Mouse (Mus musculus): Measurements from ENCODE around the gene Ppp1r2.

Gene Ppp1r2

DNA sequence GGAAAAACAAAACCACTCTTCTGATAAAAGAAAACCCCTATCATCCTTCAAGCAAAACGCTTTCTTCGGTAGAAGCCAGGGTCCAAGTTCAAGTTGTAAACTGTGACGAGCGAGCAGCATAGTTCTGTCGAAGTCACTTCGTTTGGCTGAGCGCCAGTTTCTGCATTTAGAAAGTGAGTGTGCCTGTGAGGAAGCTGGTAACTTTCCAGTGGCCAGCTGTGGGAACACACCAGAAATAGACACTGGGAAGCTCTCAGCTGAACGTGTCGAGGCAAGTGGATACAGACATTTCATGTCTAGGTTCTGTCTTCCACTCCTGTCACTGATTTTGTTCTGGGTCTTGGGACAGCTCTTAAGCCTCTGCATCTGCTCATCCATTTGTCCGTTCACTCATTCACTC is 15.2 kb upstream of the Ppp1r2 start:
- DNase-seq = peak; percentile 22 to 43

DNA sequence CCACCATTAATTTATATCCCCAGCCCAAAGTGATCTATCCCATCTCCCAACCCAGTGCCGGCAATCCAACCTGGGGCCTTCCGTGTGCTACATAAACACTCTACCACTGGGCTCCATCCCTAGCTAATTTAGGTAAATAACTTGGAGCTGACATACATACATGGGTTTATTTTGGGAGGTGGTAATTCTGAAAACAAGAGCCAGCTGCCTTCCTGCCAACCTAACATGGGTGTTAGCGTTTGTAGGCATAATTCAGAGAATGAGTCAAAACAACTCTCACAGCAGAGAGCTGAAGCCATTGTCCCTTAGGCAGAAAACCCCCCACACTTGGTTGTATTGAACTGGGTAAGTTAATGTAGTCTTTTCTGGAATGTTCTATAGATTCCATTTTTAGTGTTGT is 12.6 kb upstream of the Ppp1r2 start:
- DNase-seq = no peak

DNA sequence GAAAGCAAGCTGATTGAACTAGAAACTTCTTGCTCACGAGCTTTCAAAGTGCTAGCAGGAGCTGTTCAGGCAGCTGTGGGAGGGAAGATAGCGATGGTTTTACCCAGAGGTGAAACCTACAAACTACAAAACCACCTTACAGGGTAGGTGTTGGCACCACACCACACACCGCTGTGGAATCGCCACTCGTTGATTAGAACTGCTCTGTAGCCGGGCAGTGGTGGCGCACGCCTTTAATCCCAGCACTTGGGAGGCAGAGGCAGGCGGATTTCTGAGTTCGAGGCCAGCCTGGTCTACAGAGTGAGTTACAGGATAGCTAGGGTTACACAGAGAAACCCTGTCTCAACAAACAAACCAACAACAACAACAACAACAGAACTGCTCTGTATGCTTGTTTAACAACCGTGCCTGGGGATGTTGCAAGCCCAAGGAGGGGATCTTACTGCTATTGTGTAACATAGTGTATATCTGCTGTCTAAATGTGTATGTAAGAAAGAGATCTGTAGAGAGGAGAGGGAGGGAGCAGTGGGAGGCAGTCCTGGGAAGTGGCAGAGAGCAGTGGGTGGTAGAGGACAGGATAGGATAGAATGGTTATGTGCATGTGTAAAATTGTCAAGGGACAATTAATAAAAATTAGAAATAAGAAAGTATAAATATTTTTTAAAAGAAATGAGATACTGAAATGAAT is 11.9 kb upstream of the Ppp1r2 start:
- no peak for DNase-seq

DNA sequence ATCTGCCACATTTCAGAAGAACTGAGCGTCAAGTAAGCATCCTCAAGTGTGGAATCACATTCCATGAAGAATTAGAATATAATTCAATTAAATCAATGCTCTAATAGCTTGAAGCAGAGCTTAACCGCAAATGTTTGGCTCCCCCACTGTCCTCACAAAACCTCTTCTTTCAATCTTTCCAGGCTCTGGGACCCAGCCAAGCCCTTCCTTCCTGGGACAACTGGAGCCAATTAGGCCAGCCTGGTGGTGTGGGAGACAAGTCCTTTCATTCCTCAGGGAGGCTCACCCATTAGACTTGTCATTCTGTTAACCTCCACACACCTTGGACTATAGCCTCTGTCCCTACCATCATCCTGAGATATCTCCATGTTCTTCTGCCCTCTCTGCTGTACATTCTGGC is 6.9 kb upstream of the Ppp1r2 start:
- no peak for DNase-seq

DNA sequence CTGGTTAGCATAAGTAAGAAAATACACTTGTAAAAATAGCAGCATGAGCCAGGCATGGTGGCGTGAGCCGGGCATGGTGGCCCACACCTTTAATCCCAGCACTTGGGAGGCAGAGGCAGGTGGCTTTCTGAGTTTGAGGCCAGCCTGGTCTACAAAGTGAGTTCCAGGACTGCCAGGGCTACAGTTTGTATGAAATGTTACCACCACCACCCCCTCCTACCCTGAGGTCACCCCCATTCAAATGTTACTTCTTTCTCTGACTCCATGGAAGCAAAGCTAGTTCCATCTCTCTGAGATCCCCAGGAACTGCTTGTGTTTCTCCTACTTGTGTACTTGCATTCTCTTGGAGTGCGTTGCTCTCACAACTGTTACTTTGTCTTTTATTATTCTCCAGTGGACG is 5.1 kb upstream of the Ppp1r2 start:
- DNase-seq = no peak

DNA sequence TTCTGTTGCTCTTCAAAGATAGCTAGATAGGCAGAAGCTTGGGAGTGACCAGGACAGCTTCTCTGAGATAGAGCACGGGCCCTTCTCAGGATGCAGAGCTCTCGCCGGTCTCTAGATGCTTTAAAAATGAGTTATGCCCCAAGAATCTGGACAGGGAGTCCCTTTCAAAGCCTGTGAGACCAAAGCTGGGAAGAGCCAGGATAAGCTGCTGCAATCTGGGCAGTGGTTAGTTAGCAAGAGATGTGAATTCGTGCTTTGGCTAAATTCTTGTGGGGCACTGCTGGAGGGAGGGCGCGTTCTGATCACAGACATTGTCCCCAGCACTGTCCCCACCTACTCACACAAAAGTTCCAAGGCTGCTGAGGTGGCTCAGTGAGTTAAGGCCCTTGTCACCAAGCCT is 3.5 kb upstream of the Ppp1r2 start:
- no peak for DNase-seq

DNA sequence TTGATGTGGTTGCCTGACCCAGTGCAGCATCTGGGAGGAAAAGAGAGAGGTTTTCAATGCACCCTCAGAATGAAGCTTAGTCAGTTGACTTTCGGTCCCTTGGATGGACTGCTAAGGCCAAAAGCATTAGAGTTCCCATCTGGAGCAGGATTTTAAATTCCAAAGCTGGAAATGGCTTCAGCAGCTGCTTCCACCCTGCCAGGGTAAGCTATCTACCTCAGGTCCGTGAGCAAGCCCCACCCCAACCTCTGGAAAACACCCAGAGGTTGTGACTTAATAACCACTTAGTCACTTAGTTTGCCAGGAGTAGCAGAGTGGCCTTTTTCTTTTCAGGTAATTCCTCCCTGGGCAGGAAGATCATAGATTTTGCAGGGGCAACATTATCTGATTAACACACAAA is 3.0 kb upstream of the Ppp1r2 start:
- DNase-seq = no peak

DNA sequence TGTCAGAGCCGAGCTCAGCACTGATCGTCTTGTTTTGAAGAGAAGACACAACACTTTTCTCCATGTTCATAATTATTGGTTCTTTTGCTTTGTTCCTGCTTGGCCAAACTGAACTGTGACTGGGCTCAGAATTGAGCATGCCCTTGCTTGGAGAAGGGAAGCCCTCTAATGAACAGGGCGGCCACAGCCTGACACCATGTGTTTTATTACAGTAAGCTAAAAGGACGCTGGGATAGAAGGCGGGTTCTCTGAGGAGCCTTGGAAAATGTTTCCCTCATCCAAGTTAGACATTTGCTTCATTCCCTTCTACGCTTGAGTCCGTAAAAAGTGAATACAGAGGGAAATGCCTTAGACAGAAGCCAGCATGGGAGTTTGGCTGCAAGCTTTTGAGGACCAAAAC is 1.9 kb upstream of the Ppp1r2 start:
- DNase-seq = no peak

DNA sequence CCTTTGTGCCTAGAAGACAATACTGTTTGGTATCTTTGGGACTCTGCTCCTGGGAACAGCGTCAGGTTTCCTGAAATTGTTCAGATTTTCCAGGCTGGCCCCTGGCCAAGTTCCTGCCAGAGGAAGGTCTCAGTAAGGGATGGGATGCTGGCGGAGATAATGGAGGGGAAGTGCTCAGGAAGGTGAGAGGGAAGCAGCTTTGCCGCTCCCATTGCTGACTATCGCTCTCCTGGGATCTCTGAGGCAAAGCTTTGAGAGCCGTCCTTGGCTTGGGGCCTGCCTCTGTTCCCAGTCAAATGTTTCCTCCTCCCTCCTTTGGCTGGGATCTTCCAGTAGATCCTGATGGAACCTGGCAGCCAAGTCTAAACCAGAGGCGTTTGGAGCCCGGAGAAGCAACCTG is 1.5 kb upstream of the Ppp1r2 start:
- DNase-seq = peak in 1 of 2 experiments; percentile 7

DNA sequence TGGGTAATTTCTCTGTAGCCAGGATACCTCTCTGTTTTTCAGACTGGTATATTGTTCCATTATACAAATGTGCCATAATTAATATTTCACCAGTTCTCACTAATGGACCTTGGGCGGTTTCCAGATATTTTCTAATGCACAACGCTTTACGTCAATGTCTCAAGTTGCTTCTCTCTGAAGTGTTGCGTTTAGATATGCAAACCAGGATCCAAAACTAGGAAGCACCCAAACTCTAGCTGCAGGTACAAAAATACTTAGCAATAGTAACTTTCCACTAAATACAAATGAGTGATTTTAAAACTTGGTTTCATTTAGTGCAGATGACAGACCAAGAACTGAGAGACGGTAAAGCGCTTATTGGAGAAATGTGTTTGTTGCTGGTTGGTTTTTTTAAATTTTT is 993 bp downstream of the Ppp1r2 start:
- no peak for DNase-seq

DNA sequence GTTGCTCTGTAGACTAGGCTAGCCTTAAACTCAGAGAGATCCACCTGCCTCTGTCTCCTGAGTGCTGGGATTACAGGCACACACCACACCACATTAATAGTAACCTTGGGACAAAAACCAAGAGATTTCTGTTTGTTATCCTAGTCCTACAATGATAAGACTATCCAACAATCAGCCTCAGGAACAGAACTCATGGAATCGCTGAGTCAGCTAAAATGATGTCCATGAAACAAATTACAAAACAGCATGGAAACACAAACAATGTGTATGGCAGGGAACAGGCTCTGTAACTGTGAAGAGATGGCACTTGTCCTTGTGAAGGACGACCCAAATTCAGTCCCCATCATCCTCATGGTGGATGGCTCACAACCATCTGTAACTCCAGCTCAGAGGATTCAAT is 8.4 kb downstream of the Ppp1r2 start:
- DNase-seq = no peak

DNA sequence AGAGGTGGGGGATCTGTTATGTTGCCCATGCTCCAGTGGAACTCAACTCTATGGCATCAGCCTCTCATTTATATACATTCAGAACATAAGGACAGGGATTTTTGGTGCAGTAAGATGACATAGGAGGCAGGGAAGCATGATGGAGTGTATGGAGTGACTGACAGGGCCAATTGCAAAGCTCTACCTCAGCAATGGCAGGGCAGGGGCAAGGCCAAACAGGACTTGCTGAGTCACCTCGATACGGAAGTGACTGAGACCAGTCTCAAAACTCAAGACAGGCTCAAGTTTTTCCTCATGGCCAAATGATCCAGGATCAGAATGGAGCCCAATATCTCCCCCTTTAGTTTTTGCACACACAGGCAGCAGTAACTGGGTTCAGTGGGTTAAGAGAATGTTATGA is 18.9 kb downstream of the Ppp1r2 start:
- DNase-seq = no peak

DNA sequence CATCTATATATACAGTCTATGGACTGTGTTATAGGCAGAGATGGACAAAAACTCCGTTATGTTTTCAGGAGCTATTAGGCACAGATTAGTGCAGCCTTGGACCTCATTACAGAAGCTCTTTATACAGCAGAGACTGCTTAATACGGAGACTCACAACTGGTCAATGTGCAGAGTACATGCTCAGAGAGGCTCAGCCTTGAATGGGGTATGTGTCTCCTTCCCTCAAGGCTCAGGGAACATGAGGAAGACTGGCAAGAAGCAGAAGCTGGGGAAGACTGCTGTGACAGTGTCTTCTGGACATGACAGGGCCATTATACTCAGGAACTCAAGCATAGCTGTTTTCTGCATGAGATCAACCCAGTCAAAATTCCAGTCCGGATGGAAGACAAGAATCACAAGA is 19.4 kb downstream of the Ppp1r2 start:
- DNase-seq = no peak

DNA sequence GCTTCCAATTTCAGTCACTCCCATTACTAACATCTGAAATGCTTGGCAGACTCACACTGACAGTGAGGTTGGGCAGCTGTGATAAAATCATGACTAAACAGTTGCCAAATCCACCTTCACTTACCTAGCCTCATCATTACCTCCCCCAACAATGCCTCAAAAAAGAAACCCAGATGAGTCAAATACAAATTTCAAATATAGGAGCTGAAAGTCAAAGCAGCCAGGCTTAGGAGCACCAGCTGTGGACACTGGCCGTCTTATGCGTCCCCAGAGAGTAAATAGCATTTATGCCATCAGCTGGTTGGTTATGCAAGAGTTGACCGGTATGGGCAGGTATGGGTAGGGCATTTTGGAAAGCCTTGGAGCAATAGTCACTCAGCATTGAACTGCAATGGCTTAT is 25.7 kb downstream of the Ppp1r2 start:
- no peak for DNase-seq

DNA sequence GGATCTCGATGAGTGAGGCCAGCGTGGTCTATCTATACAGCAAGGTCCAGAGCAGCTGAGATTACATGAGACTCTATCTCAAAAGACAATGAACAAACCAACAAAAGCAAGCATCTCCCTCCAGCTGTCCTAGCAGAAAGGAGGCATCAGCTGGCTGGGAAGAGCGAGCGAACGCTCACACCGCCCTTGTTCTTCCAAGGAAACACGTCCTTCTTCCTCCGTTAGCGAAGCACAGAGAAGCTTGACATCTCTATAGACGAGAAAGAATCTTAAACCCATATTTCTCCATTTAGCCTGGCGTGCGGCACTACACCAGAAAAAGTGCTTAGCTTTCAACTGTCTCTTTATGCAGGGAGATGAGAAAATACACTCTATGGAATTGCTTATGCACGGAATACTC is 26.4 kb downstream of the Ppp1r2 start:
- DNase-seq = no peak

DNA sequence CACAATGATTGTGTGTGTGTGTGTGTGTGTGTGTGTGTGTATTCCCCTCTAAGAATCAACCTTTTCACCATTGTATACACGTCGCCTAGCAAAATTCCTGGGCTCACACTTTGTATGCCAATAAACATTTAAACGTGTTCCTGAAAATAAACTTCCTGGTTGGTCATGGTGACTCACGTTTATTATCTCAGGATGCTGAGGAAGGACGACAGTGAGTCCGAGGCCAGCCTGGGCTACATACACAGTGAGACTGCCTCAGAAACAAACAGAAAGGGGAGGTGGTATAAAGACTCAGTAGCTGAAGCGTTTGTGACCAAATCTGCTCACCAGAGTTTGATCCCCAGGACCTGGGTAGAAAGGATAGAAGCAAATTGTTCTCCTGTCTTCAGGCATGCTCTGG is 27.6 kb downstream of the Ppp1r2 start:
- DNase-seq = no peak

DNA sequence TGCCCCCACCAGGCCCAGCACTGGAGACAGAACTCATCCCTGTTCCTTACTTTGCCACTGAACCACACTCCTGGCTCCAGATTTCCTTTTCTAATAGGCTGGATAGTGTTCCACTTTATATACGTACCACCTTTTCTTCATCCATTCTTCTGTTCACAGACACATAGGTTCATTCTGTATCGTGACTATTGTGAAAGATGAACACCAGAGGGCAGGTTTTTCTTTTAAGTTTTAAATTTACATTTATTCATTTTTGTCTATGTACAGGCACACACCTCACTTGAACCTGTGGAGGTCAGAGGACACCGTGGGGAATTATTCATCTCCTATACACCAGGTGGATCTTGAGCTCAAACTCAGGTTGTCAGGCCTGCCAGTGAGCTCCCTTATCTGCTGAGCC is 31.0 kb downstream of the Ppp1r2 start:
- no peak for DNase-seq

DNA sequence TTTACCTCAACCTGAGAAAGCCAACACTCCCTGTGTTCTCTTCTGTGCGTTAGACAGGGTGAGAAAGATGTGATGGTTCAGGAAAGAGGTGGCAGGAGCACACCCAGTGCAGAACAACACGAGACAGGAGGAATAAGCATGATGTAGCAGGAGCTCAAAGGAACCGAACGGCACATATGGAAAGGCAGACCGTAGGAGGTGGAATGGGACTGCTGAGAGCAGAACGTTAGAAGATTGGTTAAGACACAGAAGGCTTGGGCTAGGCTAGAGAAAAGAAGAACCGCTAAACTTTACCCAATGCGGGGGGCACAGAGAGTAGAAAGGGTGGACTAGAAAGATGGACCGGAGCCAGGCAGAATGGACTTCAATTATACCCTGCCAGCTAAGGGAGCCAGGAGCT is 33.6 kb downstream of the Ppp1r2 start:
- no peak for DNase-seq

DNA sequence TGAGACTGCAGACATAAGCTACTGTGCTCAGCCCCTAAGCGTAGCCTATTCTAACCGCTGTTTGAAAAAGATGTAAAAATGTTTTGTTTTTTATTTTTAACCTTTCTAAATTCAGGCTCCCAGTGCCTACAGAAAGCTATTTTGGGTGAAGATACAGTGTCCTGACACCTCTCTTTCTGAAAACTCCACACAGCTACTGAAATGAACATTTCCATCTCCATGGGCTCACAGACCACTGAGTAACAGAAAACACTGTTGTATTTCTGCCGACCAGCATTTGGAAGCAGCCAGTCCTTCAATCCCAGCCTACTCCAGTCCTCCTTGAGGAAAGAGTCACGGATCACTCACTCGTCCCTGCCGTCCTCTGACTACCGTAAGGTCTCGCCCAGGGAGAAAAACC is 34.5 kb downstream of the Ppp1r2 start:
- no peak for DNase-seq

DNA sequence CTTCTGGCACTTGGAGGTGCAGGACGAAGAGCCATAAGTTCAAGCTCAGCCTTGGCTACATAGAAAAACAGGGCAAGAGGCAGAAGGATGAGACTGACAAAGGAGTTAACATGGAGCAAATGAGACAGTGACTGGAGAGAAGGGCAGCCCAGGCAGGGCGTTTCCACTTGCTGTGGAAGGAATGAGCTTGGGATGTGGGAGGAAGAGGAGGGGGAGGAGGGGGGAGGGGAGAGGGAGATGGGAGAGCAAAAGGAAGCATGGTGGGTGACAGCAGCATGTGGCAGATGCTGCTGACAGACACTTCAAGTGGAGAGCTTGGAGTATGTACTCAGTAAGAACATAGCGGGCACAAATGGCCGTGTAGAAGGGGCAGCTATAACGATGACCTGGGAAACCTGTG is 36.8 kb downstream of the Ppp1r2 start:
- no peak for DNase-seq

DNA sequence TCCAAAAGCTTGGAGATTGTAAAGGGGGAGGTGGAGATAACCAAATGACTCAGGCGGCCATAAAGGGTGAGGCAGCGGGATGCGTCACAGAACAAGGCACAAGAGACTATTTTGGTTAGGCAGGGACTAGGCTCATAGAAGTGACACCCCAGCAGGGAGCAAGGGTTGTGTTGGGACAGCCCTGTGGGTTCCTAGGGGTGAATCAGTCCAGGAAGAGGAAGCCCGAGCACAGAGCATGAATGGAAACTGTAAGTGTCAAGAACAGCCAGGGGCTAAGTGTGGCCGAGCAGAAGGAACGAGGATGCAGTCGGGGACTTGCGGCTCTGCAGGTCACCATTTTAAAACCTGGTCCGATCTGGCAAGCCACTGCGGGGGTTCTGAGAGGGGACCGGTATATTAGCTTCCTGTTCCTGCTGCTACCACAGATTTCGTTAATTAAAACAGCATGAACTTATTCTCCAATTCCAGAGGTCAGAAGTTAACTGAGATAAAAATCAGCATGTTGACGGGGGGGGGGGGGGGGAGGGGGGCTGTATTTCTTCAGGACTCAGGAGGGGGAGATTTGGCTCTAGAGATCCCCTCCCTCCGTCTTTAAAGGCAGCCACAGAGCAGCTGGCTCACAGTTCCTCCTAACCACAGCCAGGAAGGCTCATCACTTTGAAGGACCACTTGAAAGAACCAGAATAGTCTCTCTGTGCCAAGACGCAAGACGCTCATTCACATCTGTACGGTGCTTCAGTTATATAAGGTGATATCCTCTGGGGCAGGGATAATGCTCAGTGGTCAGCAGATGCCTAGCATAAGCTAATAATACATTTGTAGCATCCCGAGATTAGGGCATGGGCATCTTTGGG is 39.4 kb downstream of the Ppp1r2 start:
- DNase-seq = peak; percentile 24 to 32

DNA sequence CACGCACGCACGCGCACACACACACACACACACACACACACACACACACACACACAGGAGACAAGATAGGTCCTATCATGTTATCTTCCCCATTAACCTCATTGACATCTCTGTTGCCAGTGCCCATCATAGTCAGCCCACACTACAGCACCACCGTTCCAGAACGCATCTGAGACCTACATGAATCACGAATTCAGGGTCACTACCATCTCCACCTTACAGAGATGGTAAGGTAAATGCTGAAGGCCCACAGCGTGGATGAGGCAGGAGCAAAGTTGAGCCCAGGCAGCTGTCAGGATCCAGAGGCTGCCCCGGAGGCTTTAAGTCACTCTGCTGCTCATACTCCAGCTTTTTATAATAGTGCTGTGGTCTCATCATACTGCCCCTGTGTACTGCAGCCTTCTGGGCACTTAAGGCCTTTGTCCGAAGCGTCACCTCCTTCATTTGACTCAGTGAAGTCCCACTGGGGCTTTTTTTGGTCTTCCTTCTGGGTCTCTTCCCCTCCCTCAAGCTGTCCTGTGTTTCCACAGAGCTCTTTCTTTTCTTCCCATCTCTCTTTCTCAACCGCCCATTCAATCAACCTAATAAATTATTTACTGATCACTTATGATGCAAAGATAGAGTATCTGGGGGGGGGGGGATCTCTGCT is 40.1 kb downstream of the Ppp1r2 start:
- no peak for DNase-seq

DNA sequence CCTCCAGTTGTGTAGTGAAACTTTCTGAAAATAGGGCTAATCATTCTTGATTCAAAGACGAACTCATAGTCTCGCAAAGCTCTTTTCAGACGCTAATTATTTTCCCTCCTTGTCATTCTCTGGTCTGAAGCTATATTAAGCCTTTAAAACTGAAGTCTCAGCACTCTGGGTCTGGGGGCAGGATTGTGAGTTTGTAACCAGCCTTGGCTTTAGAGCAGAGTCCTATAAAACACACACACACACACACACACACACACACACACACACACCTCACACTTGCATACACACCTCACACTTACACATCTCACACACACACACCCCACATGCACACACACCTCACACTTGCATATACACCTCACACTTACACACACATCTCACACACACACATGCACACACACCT is 40.7 kb downstream of the Ppp1r2 start:
- no peak for DNase-seq

All from spleen, adult 18-20 months (tissue).